Comparison of ENCODE assay signal across 9 mouse cellular contexts in the genomic region with DNA sequence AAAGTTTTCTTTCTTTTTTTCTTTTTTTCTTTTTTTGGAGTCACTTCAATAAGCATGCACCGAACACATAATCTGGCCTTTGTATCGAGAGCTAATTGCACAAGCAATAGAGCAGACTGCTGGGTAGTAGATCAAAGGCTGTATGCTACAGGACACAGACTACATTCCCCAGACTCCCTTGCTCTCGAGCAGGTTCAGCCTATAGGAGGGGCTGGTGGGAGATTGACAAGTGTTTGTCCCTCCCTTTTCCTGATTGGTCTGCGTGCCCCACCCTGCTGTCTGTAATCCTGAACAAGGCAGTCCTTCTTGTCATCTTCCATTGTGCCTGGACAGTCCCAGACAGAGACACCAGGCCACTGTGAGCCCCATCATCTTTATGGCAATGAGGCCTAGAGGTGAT.
DNase-seq lines count a peak whose midpoint lies in the region; ATAC-seq lines count a peak whose summit lies in the region.
"Had no signal": no experiment of that assay in that cellular context is flagged by ENCODE, and none has a peak within 500 bp of the region (broad histone marks: within the 10 kb centered on the region; RNA-seq: fewer than 3 reads in every experiment).

No protein-coding gene starts in this region.

- H3K27ac ChIP-seq in hindbrain, embryonic 13.5 days: no peak overlapping the region
- H3K27ac ChIP-seq: limb, embryonic 15.5 days had no signal

- H3K36me3 ChIP-seq in hindbrain, embryonic 13.5 days: no peaks in the 10 kb centered on the region
- H3K36me3 ChIP-seq: limb, embryonic 15.5 days had no signal

- H3K9ac ChIP-seq in hindbrain, embryonic 13.5 days: no peak overlapping the region
- H3K9ac ChIP-seq: limb, embryonic 15.5 days had no signal

- peak; percentile 83 for ATAC-seq in hindbrain, embryonic 13.5 days (ENCODE audit: low FRiP score)
- 0 out of 2 replicates have a peak, but pooled peaks have one; percentile 32 for ATAC-seq in megakaryocyte, adult 5-6 weeks (ENCODE audit: poor library complexity, severe bottlenecking)

- no peaks in the 10 kb centered on the region for H3K9me3 ChIP-seq in hindbrain, embryonic 13.5 days
- H3K9me3 ChIP-seq: limb, embryonic 15.5 days had no signal

- DNase-seq in thymus, postnatal 14 days: peak; percentile 6
- DNase-seq in thymus, adult 18-20 months: no peak
- DNase-seq in urinary bladder, postnatal 36 days (ENCODE audit: low spot score in 2 of 2): no peak
- no peak for DNase-seq in right cerebral cortex, postnatal 25 days
- DNase-seq in adrenal gland, adult 18-20 months (ENCODE audit: low spot score in 2 of 2): no peak
- no peak for DNase-seq in spleen, adult 18-20 months

- H3K4me2 ChIP-seq in hindbrain, embryonic 13.5 days: no peak overlapping the region
- H3K4me2 ChIP-seq: limb, embryonic 15.5 days had no signal

- WGBS in hindbrain, embryonic 13.5 days: 31% methylated on average over 4 of the region's 4 CpGs

- no peaks in the 10 kb centered on the region for H3K27me3 ChIP-seq in hindbrain, embryonic 13.5 days

- no peak overlapping the region for H3K4me3 ChIP-seq in hindbrain, embryonic 13.5 days
- H3K4me3 ChIP-seq: limb, embryonic 15.5 days had no signal

- H3K4me1 ChIP-seq in hindbrain, embryonic 13.5 days (replicated peaks): no peaks in the 10 kb centered on the region
- H3K4me1 ChIP-seq: limb, embryonic 15.5 days had no signal
